Mouse (Mus musculus) adrenal gland, adult 8-10 months (tissue): Measurements from ENCODE around the gene Fli1. TPM values are rescaled to one million over a fixed set of nuclear protein-coding genes. Genes with fewer than 3 reads are reported as not detected.
A peak's percentile ranks its signal among the peaks of the same experiment; 100 is the strongest.

Experiments
- DNase-seq: peaks from one replicate; pipeline ENCODE4 v3.0.0; 2022
- total RNA-seq, 4 experiments: library from RNA; stranded (reverse); gene quantifications; 2 replicates each; pipeline ENCODE4 v1.2.4; 2022

The Fli1 gene
- total RNA-seq, 4 experiments from 2014 or later: 12.0 to 20.5 (median 15.5) TPM

DNA sequence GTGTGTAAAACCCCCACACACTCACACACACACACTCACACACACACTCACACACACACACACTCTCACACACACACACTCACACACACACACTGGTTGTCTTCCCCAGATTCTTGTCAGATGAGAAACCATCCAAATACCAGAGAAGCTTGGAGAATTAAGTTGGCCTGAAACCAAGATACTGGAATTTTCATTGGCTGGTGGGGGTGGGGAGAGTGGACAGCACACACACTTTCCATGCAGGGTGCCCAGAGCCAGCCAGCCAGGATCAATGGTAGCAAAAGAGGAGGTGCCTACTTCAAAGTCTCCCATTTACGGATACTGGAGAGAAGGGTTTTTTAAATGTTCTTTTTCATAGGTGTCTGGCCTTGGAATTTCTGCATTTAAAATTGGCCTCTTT is 74.3 kb downstream of the Fli1 start:
- no peak for DNase-seq

DNA sequence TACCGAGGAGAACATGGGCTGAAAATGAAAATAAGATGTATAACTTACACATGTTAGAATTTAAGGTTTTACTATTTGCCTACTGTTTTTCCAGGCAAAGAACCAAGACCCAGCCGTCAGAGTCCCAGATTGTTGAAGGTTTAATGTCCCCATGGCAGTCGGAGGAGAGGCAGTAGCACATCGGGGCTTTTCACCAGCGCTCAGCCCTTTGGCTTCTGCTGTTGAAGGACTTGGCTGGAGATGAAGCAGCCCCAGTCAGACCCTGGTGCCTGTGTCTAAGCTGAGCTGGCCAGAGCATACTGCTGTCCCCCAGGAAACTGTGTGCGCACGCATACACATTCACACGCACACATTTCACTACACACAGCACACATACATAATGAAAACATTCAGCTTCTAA is 75.2 kb downstream of the Fli1 start:
- no peak for DNase-seq

DNA sequence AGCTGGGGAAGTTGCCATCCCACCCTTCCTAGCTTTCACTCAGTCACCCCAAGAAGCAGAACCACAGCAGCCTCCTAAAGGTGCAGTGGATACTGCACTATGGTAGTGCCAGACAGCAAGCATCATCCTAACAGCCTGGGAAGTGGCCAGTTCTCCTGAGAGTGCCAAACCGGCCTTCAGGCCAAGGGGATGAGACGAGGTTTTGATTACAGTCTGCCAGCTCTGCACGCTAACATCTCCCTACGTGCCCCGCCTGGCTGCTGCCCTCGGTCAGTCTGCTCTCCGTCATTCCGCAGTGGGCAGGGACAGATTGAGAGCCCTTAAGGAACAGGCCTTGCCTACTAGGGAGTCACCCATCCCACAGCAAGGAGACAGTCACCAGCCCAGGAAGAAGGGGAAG is 75.8 kb downstream of the Fli1 start:
- DNase-seq: no peak

DNA sequence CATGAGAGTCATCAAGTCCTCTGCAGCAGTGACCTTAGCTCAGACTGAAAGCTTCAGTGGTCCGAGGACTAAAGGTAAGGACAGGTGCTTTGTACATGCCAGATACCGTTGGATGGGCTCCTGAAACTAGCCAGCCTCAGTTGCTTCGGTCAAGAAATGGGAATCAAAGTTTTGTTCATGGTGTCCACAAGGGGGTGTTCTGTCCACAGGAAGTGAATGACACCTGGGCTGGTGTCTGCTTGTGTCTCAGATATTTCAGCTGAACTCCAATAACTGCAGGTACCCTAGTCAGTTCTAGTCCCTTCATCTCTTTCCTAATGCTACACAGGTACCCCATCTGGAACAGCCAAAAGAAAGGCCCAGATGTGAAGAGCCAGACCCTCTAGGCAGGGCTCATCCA is 86.0 kb downstream of the Fli1 start:
- DNase-seq: no peak

DNA sequence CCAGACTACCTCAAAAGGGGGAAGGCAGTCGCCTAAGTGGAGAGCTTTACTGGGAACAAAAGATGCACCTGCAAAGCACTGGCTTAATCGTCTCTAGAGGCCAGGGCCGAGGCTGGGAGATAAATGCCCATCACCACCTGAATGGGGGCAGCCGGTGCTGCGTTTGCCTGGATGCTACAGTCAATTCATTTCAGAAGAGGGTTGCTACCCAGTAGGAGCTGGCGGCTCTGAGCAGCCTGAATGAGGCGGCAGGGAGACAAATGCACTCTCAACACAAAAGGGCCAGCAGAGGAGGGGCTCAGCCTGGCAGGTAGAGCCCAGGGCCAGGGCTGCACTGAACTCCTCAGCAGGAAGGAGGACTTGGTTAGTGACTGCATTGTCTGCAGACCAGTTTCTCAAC is 92.5 kb downstream of the Fli1 start:
- DNase-seq: no peak

DNA sequence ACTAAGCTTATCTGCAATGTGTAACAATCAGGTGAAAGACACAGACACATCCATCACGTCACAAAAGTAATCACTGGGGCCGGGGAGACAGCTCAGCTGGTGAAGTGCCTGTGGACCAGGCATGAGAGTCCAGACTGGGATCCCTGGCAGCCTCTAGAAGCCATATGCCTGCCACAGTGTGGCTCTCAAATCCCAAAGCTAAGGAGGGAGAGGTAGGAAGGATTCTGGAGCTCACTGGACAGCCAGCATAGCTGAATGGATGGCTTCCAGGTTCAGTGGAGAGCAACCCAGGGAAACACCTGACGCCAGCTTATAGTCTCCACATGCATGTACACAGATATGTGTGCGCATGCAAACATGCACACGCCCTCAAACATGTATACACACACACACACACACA is 93.9 kb downstream of the Fli1 start:
- no peak for DNase-seq

DNA sequence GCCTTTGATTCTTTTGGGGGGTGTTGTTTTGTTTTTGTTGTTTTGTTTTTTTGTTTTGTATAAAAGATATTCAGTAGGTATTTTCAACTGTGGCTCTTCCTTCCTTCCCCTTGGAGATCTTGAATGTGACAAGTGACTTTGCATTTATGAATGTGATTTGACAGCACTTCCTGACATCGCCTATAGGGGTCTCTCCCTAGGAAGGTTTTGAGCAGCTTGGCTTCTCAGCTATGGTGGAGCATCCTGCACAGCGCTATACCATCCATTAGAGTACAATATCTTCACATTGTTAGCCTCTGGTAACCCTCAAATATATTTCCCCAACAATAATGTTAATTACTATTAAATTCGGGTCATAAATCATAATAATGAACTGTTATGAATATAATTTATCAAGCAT is 96.9 kb downstream of the Fli1 start:
- no peak for DNase-seq

DNA sequence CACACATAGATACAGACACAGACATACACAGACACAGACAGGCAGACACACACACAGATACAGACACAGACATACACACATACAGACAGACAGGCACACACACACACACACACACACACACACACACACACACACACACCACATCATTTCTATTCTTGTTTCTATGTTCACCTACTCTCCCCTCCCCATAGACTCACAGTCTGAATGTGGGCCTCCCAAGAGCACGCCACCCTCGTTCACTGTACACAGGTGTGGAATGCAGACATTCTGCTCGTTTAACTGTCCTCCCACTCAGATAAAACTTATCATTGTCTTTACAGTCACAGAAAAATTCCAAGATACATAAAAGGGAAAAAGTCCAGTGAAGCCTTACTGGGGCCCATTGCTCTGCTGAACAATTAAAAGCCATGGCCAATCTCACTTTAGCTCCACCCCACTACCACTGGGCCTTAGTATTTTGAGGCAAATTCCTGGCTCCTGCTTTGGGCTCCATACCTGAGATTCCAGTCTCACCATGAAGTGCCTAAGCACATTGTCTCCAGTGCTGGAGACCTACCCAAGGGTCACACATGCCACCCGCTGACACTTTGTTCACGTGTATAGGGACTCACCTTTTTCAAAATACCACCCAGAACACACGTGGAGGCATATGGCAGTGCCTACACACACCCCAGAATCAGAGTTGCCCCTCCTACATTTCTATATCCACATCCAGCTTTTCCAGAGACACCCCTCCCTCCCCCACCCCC is 98.0 kb downstream of the Fli1 start:
- DNase-seq: no peak

DNA sequence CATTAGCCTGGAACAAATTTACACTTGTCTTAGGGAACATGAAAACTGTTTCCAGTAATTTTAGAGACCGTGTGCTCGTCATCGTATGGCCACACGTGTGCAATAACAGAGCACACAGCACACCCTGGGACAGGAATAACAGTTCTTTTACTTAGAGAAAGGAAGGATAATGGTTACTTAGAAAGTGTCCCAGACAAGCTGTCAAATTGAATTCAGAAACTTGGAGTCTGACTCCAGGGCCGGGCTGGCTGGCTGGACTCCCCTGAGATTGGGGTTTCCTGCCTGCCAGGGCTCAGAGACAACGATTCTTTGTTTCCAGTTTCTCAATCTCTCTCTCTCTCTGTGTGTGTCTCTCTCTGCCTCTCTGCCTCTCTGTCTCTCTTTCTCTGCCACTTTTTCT is 98.8 kb downstream of the Fli1 start:
- no peak for DNase-seq

DNA sequence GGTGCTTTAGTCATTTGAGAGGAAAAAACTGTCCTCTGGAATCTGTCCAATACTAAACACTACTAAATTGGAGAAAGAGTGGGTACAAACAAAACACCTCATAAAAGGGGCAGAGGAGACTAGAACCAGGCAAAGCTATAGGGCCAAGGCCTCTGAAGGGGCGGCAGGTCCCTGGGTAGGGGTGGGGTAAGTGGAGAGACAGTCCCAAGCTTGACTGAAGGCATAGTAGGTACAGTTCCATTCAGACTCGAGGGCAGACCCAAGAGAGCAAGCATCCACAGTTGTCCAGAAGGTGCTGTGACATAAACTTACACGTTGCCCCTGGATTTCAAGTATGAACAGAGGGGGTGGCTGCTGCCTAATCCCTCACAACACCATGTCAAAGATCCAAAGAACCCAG is 99.5 kb downstream of the Fli1 start:
- no peak for DNase-seq

DNA sequence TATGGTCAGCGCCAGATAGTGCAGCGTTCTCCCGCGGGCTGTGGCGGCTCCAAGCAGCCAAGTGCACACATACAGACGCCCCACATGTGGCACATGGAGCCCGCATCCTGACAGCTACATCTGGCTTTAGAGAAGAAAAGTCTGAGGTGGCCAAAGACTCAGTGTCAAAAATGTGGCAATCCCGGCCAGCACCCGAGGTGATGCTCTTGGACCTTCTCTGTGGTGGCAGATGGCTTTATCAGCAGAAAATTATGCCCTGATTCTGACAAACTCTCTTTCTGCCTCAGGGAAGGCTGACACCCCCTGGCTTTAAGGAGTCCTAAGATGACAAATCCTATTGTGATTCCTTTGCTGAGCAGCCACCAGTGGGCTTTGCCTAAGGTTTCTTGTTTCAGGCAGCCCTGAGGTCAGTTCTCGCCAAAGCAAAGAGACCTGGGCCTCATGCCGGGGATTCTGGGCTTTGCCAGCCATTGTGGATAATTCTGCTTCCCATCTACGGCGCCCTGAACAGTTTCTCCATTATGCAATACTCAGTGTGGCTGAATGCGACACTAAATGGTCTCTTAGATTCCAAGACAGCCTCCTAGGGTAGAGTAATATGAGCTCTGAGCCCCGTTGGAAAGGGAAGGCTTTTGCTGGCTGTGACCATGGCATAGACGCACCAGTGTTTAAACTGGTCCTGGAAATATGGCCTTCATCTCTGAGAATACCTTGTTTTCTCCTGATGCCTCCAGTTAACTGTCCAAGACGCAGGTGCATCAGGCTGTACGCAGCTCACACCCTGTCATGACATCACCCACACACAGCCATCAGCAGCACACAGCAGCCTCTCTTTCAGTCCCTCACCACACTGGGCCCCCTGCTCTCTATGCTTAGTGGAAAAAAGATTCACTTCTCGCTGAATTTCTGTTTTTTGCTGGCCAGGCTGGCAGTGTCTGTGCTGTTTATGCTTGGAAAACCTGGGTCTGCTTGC is 108.1 kb downstream of the Fli1 start:
- no peak for DNase-seq

DNA sequence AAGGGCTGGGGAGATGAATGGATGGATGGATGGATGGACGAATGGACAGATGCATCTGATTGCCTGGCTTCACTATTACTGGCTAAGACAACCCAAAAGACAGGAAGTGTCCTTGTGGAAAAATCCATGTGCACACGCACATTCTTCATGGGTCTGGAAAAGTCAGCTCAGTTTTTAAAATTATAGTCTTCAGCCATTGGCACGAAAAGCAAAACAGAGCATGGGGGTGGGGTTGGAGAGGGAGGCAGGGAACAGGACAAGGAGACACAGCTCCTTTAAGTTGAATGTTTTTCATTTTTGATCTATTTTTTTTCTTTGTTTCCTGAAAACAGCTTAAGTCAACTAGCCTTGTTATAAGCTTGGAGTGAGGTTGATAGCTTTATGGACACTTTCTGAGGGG is 111.6 kb downstream of the Fli1 start:
- DNase-seq: peak; percentile 12

DNA sequence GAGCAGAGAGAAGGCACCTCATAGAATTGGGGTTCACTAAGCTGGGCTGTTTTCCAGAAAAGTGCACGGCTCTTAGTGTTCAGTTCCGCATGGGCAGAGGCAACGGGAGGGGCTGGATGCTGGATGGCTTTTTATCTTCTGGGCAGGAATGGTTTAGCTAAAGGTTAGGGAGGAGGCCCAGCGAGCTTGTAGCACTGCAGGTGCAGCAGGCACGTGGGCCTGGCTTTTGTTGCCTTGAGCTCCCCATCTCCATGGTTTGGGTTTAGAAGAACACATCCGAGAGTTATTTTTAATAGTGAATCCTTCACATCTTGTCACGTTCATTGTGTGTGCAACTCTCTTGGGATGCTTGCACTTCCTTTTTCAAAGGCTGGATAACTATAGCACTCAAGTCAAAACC is 117.3 kb downstream of the Fli1 start:
- DNase-seq: no peak

DNA sequence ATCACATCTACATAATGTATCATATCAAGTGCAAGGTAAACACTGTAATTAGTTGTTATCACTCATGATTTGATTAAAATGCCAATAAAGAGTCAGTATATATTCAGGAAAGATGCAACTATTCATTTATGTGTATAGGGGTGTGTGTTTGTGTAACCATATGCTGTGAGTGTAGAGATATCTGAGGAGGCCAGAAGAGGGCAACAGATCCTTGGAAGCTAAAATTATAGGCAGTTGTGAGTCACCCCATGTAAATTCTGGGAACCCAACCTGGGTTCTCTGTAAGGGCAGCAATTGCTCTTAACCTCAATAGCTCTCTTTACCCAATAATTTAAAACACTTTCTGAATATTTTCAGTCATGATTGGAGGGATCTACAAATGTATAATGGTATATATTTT is 122.0 kb downstream of the Fli1 start:
- no peak for DNase-seq

DNA sequence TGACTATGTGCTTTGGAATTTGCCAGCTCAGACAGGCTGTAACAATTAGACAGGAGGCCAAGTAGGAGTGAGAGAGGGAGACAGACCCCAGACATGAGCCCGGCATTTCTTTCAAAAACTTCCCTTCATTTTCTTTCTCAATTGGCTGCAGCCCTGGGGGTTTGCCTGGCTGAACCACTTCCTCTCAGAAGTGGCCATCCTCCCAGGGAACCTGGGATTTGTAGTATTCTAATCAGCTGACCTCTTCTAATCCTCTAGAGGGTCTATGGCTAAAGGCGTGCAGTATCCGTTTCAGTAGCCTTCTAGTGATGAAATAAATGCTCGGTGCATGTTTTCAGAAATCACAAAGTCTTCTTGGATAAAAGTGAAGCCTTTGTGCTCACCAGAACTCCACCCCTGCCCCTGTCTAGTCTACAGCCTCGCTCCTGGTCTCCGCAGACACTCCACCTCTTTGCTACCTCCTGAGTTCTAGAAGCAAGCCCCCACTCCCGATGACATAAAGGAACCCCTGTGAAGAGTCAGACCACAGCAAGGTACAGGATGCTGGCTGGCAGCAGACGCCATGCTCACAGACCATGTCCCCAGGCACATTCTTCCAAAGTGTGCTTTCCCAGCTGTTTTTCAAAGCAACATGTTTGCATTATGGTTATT is 125.1 kb downstream of the Fli1 start:
- no peak for DNase-seq

DNA sequence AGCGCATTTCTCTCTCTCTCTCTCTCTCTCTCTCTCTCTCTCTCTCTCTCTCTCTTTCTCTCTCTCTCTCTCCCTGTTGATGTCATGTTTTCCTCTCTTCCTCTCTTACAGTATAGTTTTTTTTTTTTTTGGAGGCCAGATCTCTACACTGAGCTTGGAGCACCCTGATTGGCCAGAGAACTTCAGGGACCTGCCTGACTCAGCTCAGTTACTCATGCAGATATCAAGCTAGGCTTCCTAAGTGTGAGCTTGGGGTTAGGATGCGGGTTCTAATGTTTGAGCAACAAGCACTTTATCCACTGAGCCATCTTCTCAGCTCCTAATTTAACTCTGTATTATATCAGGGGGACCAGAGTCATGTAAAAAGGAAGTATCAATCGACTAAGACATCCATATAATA is 126.7 kb downstream of the Fli1 start:
- no peak for DNase-seq

DNA sequence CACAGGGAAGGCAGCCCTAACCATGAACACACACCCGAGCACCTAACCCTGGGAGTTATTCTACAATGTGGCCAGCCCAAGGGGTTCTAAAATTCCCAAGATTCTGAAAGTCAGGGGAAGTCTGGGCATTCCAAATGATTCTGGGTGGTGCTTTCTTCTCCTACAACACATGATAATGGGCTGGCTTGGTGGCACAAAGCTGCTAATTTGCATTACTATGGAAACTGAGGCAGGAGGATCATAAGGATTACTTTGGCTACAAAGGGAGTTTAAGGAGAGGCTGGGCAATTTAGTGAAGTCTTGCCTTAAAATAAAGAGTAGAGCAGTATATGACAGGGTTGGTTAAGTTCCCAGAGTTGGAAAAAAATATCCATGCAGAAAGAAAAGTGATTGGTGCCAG is 127.7 kb downstream of the Fli1 start:
- DNase-seq: no peak

DNA sequence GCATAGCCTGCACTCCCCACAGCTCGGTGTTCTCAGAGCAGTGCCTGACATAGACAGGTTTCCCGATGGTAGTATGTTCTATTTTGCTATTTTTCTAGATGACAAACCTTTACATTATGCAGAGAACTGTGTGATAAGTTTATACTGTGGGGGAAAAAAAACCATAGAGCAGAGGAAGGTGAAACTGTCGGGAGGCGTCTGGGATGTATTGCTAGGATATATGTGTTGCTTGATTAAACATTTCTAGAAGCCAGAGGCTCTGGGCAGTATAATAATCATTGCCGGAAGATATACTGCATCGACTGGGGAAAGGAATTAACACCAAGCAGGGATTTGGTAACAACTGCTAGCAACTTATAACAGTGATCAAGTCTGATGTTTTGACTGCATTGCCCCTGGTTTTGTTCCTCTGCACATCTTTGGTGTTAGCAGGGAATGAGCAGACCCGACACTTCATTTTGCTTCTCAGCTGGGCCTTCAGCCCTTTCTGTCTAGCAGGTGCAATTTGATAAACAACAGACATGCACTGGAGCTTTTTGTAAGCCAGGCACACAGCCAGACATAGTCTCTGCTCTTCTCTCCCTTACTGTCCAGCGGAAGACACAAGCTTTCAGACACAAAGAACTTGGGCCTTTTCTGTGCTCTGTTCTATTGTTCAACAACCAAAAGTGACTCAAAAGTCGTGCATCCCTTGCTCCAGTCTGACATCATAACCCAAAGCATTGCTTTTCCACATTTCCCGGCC is 129.7 kb downstream of the Fli1 start:
- DNase-seq: no peak

DNA sequence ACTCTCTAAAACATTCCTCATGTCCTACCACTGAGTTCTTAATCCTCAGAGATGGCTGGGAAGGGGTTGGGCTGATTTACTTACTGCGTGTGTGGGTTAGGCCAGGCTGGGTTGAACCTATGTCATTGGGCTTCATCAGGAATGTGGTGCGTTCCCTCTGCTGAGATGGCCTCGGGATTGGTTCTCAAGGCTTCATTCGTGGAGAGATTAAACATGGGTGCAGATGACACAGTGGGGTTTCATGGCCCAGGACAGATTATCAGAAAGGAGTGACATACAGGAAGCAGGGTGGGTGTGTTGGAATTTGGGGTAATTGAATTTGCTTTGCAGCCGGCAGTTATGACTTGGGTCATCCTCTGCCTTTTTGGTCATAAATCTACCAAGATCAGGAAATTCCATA is 131.2 kb downstream of the Fli1 start:
- no peak for DNase-seq

DNA sequence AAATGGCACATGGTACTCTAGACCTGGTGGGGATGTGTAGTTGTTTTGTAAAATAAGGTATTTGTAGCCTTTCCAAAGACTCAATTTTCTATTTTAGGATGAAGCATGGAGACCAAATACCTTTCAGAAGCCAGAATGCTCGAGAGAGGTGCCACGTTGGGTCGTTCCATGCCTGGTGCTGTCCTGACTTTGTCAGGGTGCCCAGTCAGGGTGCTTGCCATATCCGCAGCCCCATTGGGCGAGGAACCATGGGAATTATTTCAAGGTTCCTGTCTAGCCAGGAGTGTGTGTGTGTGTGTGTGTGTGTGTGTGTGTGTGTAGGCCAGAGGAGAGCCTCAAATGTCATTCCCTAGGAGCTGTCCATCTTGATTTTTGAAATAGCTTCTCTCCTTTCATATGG is 132.0 kb downstream of the Fli1 start:
- DNase-seq: no peak

DNA sequence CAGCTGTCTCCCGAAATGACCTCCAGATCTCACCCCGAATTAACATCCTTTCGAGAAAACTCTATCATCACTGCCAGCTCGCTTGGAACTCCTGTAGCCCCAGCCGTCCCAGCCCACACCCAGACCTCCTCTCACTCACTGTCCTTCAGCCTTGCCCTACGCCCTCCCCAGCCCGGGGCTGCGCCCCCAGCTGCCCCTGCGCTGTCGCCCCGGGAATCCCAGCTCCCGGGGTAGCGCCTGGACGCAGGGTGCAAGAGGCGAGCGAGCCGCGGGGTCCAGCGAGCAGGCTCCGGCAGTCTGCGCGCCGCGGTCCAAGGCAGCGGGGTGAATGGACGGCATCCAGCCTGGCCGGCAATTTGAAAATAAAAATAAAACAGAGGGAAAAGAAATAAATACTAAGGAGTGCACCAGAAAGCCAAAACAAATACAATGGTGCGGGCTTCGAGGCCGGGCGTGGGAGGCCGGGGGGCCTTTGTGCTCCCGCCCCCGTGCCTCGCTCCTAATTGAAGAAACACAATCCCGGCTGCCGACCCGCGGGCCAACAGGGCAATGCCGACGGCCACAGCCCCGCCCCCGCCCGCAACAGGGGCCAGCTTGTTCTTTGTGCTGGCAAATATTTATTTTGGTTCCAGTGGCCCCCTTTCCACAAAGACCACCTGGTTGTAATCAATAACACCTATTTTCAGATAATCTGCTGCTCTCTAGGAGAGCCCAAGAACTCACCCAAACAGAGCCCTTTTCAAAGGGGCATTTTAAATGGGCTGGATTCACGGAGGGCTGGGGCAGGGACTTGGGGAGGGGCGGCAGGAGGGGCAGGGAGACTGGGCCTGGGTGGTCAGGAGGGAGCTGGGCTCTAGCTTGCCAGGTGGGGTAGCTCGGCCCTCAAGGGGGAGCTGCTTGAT is 133.3 kb downstream of the Fli1 start:
- DNase-seq: peak; percentile 6

DNA sequence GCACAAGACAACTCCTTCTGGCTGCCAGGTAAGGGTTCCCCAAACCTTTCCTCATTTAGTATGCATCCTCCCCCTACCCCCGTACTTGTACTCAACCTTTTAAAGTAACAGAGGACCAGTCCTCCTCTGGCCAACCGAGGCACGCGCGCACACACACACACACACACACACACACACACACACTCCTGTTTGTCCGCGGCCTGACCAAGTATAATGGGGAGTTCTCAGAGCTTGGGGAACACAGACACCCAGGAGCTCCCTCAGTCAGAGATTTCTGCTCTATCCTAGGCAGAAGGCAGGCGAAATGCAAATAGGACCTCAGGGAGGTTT is 134.0 kb downstream of the Fli1 start:
- no peak for DNase-seq
